Mouse (Mus musculus) natural killer cell, adult 2 months (primary cell): ENCODE results near the gene Ppdpf.

ENCODE experiments used
- DNase-seq, 2 experiments: peaks; one replicate each; pipeline ENCODE4 v3.0.0; 2022; ENCODE audit warnings: low spot score in 2 of 2

Gene Ppdpf

GRCm38 (mm10) chr2:181218881-181219485, 31.9 kb downstream of the Ppdpf start:
- no peak for DNase-seq

- peak; percentile 89 to 91 for DNase-seq
Measured at GRCm38 (mm10) chr2:181219538-181220216, 32.6 kb downstream of the Ppdpf start, which contains the start of gene Fndc11. Gene Fndc11 (plus strand): TSS chr2:181220013.

GRCm38 (mm10) chr2:181220361-181220760, 33.3 kb downstream of the Ppdpf start:
- DNase-seq, result no peak

GRCm38 (mm10) chr2:181224994-181225393, 37.9 kb downstream of the Ppdpf start:
- no peak for DNase-seq

- DNase-seq, result no peak
Measured at GRCm38 (mm10) chr2:181227122-181227521, 40.1 kb downstream of the Ppdpf start.

- DNase-seq, result no peak
Measured at GRCm38 (mm10) chr2:181228335-181228734, 41.3 kb downstream of the Ppdpf start.

- DNase-seq, result no peak
Measured at GRCm38 (mm10) chr2:181231171-181231570, 44.1 kb downstream of the Ppdpf start.

GRCm38 (mm10) chr2:181233443-181233842, 46.4 kb downstream of the Ppdpf start:
- DNase-seq, result no peak

- DNase-seq, result no peak
Measured at GRCm38 (mm10) chr2:181234680-181235079, 47.6 kb downstream of the Ppdpf start.

- no peak for DNase-seq
Measured at GRCm38 (mm10) chr2:181235681-181236566, 48.9 kb downstream of the Ppdpf start.

GRCm38 (mm10) chr2:181237251-181238014, 50.4 kb downstream of the Ppdpf start:
- no peak for DNase-seq

GRCm38 (mm10) chr2:181238091-181238610, 51.1 kb downstream of the Ppdpf start:
- no peak for DNase-seq
